Mouse (Mus musculus): ENCODE data around the gene Thy1. TPM values are rescaled to one million over a fixed set of nuclear protein-coding genes. Genes with fewer than 3 reads are reported as not detected.

Gene Thy1
- 41.8 and 48.5 TPM in 2 replicates for polyA plus RNA-seq (2012; rRNA removed)

DNA sequence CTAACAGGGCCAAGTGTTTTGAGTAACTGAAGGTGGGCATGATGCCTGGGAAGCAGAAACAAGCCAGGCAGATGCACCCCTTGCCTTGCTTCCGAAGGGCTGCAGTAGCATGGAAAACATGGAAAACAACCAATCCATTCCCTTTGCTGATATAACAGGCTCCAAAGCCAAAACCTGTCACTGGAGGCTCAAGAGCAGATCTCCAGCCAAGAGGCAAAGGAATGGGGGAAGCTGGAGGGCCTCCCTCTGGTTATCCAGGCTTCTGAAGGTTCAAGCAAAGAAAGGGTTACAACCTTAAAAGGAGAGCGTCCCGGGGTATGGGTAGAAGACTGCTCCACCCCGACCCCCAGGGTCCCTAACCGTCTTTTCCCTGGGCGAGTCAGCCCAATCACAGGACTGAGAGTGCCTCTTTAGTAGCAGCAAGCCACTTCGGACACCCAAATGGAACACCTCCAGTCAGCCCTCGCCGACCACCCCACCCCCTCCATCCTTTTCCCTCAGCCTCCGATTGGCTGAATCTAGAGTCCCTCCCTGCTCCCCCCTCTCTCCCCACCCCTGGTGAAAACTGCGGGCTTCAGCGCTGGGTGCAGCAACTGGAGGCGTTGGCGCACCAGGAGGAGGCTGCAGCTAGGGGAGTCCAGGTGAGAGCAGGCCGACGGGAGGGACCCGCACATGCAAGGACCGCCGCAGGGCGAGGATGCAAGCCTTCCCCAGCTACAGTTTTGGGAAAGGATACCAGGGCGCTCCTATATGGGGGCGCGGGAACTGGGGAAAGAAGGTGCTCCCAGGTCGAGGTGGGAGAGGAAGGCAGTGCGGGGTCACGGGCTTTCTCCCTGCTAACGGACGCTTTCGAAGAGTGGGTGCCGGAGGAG is at the start of gene Thy1:
Gene Thy1, plus strand, starts transcription at position 549 of the 872 bp plus-strand sequence.
- DNase-seq (ENCODE audit: low read depth) = no peak

DNA sequence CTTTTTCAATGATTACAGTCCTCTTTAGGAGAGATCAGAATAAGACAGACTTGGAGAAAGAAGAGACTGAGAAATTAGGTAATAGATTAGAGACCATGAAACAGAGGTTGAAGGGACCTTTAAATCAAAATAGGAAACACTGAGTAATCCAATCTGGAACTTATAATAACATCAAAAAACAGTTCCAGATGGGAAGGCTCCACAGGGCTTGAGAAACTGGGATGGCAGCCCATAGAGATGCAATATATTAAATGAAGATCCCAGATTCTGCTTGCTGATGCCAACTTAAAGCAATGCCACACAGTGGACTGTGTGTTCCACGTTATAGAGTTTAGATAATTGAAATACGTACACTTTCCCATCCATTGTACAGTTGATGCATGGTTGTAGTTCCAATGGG is 45.5 kb upstream of the Thy1 start:
- DNase-seq (ENCODE audit: low read depth) = no peak

DNA sequence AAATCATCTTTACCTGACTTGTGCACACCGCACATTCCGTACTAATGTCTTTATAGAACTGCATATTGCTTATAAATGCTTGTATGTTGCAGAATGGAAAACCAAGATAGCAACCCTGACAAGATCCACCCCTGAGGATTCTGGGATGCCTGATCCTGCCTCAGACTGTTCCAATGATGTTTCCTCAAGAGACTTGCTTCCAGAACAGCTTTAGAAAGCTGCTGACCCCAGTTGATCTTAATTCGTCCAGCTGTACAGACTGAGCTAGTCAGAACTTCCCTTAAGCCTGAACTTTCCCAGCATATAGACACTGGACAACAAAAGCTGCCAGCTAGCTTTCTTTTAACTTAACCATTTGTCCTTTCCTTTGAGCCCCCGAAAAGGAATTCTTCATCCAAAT is 44.3 kb upstream of the Thy1 start:
- no peak for DNase-seq (ENCODE audit: low read depth)

DNA sequence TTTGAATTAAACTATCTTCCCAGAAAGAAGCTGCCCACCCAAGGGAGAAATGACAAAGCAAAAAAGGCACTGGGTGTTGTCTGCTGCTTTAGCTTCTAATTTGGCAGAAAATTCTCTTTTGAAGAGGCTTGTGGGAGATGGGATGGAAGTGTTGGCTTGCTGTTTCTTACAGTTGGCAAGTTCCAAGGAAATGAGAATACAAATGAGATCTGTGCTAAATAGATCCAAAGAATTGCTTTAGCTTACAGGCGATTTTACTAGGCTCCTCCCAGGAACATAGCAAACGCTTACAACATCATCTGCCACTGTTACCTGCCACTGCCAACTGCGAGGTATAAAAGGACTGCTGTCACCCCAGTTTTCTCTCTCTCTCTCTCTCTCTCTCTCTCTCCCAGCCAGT is 38.8 kb upstream of the Thy1 start:
- DNase-seq (ENCODE audit: low read depth) = no peak

GRCm38 (mm10) chr9:44005305-44005704 is 37.9 kb upstream of the Thy1 start:
- no peak for DNase-seq (ENCODE audit: low read depth)

DNA sequence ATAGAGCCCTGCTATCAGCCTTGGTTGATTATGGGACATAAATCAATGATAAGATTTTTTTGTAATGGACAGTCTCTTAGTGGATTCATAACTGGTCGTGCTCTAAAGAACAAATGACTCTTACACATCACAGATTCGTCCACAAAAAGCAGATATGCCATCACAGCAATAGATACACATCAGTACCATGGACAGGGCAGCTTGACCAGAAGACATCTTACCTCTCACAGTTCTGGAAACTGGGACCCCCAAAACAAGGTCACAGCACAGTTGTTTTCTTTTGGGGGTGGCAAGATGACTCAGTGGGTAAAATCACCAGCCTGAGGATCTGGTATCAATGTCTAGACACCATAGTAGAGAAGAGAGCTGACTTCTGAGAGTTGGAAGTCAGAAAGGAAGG is 35.9 kb upstream of the Thy1 start:
- no peak for DNase-seq (ENCODE audit: low read depth)

GRCm38 (mm10) chr9:44007991-44008390 is 35.2 kb upstream of the Thy1 start:
- DNase-seq (ENCODE audit: low read depth) = no peak

- no peak for DNase-seq (ENCODE audit: low read depth)
These were observed 32.3 kb upstream of the Thy1 start for GRCm38 (mm10) chr9:44010900-44011299.

- DNase-seq (ENCODE audit: low read depth) = no peak
These were observed 31.5 kb upstream of the Thy1 start for GRCm38 (mm10) chr9:44011668-44012067.

DNA sequence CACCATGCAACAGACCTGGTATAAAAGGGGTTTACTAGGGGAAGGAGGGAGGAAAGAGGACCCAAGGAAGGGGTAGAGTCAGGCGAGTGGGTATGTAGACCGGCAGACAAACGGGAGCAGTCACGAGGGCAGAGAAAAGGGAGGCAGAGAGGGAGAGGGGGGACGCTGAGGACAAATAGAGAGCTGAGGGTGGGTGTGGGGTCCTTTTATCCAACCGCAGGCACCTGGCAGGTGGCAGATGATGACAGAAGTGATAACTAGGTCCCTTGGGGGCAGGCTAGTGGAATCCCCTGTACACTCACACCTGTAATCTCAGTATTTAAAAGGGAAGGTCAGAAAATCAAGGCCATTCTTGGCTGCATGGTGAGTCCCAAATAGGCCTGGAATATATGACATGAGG is 31.0 kb upstream of the Thy1 start:
- DNase-seq (ENCODE audit: low read depth) = no peak

- DNase-seq (ENCODE audit: low read depth) = no peak
These were observed 30.4 kb upstream of the Thy1 start for GRCm38 (mm10) chr9:44012761-44013301.

DNA sequence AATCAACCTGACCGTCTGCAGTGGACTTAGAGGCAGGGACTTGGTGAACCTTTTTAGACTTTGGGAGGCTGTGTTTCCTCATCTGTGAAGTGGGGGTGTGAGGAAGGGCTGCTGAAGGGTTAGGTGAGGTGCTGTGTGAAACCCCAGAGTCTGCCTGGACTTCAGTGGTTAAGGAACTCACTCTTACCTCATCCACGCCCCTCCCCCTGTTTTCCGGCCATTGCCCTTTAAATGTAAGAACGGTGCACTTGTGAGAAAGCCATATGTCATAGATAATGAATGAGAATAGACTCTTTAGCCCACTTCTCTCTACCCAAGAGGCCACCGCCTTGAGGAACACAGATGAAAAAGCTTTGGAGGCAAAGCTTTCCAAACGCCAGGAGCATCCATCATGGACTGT is 29.4 kb upstream of the Thy1 start:
- DNase-seq (ENCODE audit: low read depth) = no peak

GRCm38 (mm10) chr9:44016304-44016703 is 26.9 kb upstream of the Thy1 start:
- DNase-seq (ENCODE audit: low read depth) = no peak

DNA sequence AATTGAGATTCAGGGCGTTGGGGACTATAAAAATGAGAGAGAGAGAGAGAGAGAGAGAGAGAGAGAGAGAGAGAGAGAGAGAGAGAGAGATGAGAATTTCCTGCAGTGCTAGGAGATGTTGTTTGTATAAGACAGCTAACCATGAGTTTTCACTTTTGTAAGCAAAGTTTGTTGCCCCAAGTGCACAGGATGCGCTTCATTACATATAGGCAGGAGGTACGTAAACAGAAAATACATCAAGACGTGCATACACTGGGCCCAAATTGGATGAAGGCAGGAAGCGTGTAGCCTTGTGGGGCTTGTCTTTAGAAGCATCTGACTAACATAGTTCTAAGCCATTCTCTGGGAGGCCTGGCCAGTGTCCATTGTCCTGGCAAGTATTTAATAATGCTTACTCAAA is 25.3 kb upstream of the Thy1 start:
- no peak for DNase-seq (ENCODE audit: low read depth)

DNA sequence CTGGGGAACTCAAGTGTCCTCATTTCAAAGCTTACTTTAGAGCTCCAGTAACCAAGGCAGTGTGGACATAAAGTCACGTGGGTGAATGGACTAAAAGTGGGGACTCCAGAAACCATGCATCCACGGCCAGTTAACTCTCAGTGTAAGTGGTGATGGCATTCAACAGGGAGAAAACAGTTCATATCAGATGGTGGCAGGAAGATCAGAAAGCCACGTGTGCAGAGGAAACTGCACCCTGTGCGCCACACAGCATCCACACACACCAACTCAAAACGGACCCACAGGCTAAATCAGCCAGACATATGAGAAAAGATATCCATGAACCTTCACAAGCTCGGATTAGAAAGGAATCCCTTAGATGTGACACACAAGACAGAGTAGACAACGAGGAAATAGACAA is 23.2 kb upstream of the Thy1 start:
- DNase-seq (ENCODE audit: low read depth) = no peak

GRCm38 (mm10) chr9:44022100-44022847 is 20.9 kb upstream of the Thy1 start:
- no peak for DNase-seq (ENCODE audit: low read depth)

DNA sequence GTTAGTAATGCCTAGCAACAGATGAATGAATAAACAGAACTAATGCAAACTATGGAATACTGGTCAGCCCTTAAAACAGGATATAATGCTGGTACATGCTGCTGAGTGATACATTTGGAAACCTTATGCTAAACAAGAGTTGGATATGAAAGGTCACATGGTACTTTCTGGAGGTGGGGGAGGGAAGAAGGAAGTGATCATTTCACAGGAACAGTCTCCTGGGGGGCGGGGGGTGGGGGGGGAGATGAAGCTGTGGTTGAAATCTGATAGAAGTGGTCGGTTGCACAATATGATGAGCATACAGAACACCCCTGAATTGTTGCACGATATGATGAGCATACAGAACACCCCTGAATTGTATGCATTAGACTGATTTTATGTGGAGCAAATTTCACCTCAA is 19.1 kb upstream of the Thy1 start:
- no peak for DNase-seq (ENCODE audit: low read depth)

GRCm38 (mm10) chr9:44029580-44030236 is 13.5 kb upstream of the Thy1 start:
- no peak for DNase-seq (ENCODE audit: low read depth)

- DNase-seq (ENCODE audit: low read depth) = no peak
These were observed 12.5 kb upstream of the Thy1 start for GRCm38 (mm10) chr9:44030646-44031045.

GRCm38 (mm10) chr9:44031079-44031478 is 12.1 kb upstream of the Thy1 start:
- DNase-seq (ENCODE audit: low read depth) = no peak

DNA sequence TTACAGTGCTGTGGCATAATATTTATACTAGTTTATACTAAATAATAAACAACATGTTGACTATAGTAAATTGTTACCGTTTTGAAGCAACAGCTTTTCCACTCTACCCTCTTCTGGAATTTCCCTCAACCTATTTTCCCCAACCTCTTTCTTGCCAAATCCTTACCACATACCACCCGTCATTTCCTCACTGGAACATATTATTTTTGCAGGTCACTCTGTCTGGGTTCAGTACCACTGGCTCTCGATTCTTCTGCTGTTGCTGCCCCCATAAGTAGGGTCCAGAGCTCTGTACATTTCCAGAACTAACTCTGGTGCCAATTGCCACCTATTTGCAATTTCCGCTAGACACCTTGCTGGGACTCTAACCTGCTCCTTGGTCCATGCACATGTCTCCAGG is 11.2 kb upstream of the Thy1 start:
- DNase-seq (ENCODE audit: low read depth) = no peak

DNA sequence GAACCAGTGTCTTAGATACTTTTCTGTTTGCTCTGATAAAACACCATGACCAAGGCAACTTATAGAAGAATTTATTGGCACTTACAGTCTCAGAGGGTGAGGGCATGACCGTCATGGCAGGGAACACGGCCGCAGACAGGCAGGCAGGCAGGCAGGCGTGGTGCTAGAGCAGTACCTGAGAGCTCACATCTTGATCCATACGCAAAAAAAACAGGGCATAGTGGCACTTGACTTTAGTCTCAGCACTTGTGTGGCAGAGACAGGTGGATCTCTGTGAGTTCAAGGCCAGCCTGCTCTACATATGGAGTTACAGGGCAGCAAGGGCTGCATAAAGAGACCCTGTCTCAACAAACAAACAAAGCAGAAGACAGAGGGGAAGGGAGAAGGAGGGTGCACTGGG is 9.9 kb upstream of the Thy1 start:
- no peak for DNase-seq (ENCODE audit: low read depth)
